Mouse (Mus musculus): Measurements from ENCODE around the gene Lama5.

- no peak for TF ChIP-seq CTCF (IDR thresholded peaks at IDR 0.05)
- no peak for TF ChIP-seq EP300 (IDR thresholded peaks at IDR 0.05)
Measured at GRCm38 (mm10) chr2:180166869-180167268, 58.8 kb downstream of the Lama5 start.
